Mouse (Mus musculus) embryo, embryonic 11 days (tissue): ENCODE results near the gene Rsph10b.

ENCODE experiments used
- DNase-seq: peaks from one replicate; pipeline ENCODE4 v3.0.0-alpha.2; 2015

Gene Rsph10b

DNA sequence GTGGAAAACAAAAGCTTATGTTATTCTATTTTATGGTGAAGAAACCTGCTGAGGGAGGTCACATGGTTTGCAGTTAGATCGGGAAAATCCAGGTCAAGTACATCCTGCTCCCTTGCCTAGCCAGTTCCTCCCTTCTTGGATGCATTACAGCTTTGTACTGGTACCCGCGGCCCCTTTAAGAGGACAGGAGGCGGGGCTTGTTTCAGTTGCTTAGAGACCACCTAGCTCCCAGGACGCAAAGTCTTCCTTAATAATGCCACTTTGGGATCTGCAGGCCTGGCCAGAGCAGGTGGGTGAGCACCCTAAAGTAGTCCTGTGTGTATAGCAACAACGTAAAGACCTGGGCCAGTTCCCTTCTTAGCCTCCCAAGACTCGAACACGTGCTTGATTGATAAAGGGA, at the start of gene Rsph10b:
Gene Rsph10b, plus strand, starts transcription at position 205 of the 400 bp plus-strand sequence.
- DNase-seq = peak; percentile 41

DNA sequence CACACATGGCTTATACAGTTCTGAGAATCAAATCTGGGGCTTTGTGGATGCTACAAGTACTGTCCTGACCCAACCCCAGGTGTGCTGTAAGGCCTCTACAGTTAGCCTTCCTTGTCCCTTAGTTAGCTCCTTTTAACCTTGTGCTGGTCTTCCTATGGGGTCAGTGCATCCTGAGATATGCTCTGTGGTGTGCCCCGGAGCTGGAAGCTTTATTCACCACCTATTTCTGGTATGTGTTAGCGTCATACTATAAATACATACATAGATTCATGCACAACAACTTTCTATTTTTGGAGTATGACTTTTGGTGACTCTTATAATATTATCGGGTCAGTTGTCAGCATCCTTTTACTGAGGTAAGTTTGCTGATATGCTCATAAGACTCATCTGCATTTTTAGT, 47.6 kb upstream of the Rsph10b start:
- DNase-seq = no peak

DNA sequence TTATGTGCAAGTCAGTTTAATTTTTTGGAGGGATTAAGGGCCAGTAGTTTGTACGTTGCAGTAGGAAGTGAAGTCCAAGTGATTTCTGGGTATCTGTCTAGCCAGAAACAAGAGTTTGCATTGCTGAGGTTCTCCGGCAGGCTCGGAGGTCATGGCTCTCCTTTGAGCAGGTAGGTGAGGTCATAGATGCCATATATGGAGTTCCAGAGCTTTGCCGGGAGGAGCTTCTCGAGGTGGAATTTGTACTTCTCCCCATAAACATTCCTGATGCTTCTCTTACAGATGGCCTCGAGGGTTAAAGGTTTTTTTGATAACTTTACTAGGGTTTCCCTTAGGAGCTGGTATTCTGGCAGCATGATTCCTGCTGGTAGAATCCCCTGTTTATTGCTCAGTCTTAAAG, 42.1 kb upstream of the Rsph10b start:
- DNase-seq = no peak

DNA sequence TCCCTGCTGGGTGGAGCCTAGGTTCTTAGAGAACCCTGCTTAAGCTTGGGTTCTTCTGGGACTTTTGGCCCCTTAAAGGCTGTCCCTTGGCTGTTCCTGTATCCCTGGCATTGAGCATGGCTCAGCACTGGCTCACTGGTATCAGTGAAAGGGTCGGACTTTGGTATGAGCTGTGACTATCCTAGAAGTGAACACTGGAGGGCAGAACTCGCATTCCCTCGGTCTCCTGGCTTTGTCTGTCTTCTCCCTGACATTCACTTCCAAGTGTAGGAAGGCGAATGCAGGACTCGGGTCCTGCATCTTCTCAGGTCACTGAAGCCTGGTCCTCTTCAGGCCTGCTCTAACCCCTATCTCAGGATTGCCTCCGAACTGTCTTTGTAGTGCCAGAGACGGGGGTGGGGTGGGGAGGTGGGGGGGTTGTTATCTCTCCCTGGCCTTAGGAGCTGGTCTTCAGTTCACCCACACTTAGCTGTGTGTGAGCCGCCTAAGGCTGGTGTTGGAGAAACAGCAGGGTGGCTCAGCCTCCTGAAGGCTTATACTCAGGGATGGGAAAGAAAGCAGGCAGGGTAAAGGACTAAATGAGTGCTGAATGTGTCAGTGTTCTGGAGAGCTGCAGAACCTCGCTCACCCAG, 40.5 kb upstream of the Rsph10b start:
- no peak for DNase-seq

DNA sequence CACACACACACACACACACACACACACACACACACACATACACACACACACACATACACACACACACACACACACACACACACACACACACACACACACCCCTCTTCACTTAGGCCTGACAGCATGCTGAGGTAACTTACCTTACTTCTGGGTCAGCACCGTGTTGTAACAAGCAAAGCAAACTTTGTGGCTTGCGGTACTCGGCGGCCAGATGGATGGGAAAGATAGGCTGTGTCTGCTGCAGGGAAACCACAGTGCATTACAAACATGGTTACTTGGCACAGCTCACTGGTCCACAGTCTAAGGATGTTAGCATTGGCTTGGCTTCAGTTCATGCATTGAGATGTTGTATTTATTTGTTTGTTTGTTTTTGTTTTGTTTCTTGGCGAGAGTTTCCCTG, 39.4 kb upstream of the Rsph10b start:
- no peak for DNase-seq

DNA sequence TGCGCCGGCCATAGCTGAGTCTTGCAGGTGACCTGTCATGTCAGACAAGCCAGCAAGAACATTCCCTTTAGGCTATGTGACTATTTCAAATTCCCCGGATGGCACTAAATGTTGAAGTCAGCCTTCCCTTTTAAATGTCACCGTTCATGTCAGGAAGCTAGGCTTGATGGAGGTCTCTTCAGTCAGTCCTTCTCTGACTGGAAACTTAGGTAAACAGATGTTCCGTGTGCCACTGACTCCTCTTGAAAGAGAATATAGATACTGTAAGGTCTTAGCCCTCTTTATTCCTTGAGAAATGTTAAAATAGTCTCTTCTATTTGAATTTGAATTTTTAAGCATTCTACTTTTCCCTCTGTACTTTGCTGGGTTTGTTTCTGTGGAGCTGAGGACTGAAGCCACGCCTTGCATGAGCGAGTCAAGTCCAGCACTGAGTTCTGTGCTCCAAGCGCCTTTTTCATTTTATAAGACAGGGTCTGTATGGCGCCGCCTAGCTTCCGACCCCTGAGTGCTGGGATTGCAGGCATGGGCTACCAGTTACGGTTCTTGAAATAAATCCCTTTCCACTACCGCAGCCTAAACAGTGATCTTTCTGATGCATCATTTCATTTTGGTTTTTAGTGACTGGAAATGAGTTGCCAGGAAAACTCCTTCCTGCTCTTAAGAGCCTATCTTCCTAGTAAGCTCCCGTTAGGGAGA, 35.1 kb upstream of the Rsph10b start, which contains the start of gene Ankrd61:
Gene Ankrd61, minus strand, starts transcription at position 51 of the 696 bp plus-strand sequence.
- DNase-seq = no peak

DNA sequence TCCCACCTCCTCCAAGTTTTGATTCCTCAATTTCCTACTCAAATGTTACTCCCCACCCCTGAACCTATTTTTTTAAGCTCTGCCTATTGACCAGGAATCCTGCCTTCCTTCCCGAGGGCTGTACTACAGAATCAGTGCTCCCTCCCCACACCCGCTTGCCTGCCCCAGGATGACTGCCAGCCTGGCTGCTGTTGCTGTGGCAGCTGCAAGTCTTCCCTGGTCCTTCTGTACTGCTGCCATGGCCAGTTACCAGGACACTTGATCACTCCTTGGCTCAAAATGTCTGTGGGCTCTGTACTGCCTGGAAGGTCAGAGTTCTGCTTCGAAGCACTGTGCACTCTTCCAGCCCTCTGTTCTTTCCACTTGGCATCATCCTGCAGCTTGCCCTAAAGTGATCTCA, 30.7 kb upstream of the Rsph10b start:
- DNase-seq = no peak

DNA sequence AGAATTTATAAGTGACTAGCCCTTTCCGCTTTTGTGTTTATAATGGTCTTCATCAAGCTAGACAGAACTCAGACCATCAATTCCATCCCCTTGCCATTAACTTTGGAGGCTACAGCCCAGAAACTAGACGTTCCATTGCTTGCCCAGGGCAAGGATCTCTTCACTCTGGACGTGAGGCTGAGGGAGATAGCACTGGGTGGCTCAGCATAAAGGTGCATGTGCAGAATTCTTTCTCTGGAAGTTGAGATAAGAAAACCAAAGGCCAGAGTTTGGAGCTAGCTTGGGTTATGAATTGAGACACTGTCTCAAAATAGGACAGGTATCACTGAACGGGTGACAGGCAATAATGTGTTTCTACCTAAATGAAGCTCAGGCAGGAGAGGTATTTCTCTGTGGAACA, 29.0 kb upstream of the Rsph10b start:
- DNase-seq = no peak

DNA sequence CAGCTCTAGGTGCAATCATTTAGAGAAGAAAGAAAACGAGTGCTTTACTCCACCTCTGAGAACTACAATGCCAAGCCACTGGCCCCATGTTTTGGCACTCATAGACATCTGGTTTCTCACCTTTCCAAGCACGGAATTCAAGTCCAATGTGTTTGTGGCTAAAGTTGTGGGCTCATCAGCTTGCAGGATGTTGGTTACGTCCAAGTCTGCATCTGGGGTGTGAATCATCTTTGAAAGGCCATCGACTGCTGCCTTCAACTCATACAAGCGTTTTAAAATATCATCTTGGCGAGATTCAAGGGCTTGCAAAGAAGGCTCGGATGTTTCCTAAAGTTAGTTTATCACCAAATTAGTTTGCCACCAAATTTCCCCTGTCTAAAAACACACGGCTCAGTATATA, 26.4 kb upstream of the Rsph10b start:
- no peak for DNase-seq

DNA sequence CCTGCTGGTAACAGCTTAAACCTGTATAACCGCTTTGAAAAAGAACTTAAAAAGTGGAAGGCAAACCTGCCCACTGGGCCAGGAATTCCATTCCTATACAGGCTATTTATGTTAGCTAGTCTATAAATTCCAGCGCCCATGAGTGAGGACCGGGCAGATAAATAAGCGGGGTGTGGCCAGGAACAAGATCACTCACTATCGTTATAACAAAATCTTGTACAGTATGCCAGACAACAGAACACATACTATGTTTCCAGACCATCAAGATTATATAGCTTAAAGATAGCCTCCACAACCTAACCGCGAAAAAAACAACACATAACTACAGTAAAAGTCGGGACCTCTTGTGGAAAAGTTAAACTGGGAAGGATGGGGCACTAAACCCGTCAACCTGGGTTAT, 23.9 kb upstream of the Rsph10b start:
- peak; percentile 9 for DNase-seq

DNA sequence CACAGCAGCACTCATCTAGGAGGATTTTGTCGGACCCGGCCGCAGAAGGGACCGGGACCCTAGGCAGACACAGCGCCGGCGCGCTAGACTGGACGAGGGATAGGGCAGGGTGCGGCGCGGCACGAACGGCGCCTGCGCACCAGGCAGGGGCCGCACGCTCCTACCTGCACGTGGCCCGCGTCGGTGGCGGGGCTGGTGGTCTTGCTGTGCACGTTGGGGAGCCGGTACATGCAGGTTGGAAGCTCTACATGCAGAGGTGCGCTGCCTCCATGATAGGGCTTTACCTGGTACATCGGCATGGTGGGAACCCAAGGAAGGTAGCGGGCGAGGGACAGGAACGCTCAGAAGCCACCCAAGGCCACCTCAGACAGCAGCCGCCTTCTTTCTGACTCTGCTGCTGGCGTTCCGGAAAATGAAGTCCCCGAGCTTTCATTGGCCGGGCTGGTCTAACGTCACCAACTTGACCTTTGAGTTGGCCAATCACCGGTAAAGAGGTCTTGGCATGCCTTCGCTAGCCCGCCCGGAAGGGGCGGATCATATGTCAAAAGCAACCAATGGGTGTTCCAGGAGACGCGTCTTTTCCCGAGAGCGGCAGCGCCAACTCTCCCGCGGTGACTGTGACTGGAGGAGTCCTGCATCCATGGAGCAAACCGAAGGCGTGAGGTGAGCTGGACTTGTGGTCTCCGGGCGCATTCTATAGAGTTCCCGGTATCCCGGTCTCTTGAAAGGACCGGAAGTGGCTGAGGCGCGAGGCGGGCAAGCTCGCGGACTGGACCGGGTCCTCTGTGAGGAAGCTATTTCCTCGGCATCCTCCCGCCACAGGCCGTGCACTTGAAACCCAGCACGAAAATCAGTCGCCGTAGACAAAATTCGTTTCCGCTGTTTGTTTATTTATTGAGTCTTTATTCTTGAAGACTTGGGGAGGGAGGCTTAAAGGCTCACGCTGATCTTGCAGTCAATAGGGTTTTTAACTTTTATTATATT, 23.1 kb upstream of the Rsph10b start, which contains the start of the genes Aimp2 and Pms2:
Gene Aimp2, minus strand, starts transcription at position 431 of the 984 bp plus-strand sequence.
Gene Pms2, plus strand, starts transcription at position 548 of the 984 bp plus-strand sequence.
- DNase-seq = peak; percentile 99

DNA sequence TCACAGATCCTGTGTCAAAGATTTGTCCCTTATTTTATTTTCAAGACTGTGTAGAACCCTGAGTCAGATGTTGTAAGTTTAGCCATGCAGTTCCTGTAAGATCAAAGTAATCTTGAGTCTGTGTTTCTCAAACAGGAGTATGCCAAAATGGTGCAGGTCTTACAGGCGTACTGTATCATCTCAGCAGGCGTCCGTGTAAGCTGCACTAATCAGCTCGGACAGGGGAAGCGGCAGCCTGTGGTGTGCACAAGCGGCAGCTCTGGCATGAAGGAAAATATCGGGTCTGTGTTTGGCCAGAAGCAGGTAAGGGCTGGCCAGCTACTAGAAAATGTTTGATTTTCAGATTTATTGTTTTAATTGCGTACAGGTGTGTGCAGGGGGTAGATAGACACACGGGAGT, 16.6 kb upstream of the Rsph10b start:
- no peak for DNase-seq

DNA sequence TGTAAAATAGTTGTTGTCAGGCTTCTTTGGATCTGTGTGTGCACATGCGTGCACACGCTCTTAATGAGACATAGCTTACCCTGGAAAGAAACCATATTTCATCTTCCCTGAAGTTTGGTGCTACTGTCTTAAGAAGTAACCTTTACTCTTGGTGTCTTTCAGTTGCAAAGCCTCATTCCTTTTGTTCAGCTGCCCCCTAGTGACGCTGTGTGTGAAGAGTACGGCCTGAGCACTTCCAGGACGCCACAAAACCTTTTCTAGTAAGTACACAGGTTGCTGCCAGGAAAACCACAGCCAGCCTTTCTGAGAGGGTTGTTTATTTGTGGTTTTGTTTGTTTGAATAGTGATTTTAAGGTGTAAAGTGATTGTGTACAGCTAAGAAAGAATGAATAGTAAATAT, 15.4 kb upstream of the Rsph10b start:
- peak; percentile 46 for DNase-seq

DNA sequence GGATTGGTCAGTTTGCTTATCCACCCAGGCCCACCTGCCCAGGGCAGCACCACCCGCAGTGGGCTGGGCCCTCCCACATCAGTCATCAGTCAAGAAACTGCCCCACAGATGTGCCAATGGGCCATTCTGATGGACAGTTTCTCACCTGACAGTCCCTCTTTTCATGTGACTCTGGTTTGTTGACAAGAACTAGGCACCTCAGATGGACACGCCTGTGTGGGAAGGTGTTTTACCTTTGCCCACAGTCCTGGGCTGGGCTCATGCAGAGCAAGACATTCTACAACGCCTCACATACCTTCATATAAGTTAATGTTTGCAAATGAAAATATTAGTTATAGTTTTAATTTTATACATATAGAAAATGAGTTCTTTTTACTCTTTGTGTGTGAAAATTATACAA, 14.7 kb upstream of the Rsph10b start:
- DNase-seq = no peak

DNA sequence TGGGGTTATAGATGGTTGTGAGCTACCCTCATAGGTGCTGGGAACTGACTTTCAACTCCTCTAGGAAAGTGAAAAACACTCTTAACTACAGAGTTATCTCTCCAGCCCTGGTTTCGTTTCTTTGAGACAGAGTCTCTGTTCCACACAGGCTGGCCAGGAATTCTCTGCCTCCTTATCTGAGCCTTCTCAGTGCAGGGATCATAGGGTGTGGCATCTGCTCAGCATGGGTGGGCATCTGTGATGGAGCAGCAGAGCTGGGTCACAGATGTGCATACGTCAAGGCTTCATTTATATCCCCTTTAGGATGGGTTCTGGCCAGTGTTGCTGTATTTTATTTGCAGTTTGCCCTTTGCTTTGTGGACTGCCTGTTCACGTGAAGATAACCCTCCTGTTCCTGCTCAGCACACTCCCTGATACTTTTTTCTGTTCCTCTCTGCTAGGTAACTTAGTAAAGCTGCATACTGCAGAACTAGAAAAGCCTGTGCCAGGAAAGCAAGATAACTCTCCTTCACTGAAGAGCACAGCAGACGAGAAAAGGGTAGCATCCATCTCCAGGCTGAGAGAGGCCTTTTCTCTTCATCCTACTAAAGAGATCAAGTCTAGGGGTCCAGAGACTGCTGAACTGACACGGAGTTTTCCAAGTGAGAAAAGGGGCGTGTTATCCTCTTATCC, 7.9 kb upstream of the Rsph10b start:
- no peak for DNase-seq

DNA sequence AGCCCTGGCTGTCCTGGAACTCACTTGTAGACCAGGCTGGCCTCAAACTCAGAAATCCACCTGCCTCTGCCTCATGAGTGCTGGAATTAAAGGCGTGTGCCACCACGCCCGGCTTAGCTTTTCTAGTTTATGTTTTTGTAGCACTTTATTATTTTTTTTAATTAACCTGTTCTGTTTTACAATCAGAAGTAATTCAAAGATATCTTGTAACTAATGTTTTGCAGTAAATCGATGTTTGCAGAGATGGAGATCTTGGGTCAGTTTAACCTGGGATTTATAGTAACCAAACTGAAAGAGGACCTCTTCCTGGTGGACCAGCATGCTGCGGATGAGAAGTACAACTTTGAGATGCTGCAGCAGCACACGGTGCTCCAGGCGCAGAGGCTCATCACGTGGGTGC, 5.0 kb upstream of the Rsph10b start, which contains the start of gene Gm42421:
Gene Gm42421, plus strand, starts transcription at position 301 of the 400 bp plus-strand sequence.
- DNase-seq = no peak

DNA sequence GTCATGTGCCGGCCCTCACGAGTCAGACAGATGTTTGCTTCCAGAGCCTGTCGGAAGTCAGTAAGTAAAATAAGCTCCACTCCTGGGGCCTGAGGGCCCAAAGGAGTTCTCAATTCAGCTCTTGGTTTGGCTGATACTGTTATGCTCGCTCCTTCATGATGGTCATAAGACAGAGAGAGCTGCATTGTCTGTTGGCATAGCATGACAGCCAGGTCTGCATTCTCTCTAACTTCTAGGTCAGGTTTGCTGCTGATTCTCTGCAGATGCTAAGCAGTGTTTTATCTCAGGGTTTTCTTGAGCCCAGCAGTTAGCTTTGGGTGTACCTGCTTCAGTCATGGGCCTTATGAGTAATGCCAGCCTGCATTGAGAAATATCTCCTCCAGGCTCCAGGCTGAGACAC, 3.5 kb upstream of the Rsph10b start:
- DNase-seq = no peak

DNA sequence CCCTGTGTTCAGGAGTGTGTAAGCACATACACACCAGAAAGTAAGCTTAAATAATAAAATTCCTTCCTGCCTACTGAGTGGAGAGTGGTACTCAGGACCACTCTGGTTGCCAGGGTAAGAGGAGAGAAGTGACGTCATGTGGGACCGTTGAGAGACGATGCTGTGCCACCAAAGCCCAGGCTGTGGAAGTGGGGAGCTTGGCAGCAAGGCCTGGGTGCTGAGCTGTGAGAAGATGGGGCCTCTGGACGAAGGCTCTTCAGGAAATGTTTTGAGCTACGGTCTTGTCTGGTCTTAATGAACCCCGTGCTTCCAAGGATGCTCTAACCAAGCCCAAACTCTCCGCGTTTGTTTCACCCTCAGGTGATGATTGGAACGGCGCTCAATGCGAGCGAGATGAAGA, 2.2 kb upstream of the Rsph10b start:
- DNase-seq = no peak

DNA sequence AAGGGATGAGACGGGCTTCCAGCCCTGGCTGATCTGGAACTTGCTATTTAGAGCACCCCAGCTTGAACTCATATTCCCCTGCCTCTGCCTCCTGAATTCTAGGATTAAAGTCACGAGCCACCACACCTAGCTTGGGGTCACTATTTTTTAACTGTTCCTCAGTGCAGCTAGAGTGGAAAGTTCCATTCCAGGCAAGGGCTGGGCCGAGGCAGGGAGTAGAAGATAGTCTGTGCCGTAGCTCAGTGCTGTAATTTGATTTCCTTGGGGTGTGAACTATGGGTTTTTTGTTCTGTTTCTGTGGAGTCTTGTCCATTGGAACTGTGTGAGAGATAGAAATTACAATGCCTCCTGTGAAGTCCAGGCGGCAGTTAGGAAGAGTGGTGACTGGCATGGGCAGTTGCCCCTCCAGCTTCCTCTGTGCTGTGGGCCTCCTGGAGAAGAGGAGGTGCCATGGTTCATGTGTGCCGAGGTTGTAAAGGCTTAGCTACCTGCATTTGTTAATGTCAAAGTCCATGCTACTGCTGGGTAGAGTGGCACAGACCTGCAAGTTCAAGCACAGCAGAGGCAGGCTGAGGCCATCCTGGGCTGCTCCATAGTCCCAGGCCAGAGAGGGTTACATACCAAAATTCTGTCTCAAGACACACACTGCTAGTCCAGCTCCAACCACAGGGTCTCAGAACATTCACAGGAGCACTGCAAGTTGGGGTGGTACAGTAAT, 813 bp upstream of the Rsph10b start:
- DNase-seq = no peak

DNA sequence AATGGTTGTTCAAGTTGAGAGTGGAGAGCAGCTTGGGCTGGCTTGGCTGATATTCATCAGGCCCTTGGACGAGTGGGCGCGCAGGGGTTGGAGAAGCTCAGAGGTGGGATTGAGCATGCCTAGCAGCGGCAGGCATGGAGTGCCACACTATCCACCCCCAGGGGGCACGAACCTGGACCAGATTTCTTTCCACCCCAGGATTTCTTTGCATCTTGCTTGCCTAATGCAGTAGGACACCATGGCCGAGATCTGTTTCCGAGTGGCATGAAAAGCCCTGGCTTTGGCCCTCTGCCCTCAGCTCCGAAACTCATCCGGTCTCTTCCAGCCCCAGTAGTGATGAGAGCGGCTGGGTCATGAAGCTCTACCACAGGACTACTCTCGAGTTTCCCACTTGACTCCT, 579 bp downstream of the Rsph10b start:
- DNase-seq = no peak

DNA sequence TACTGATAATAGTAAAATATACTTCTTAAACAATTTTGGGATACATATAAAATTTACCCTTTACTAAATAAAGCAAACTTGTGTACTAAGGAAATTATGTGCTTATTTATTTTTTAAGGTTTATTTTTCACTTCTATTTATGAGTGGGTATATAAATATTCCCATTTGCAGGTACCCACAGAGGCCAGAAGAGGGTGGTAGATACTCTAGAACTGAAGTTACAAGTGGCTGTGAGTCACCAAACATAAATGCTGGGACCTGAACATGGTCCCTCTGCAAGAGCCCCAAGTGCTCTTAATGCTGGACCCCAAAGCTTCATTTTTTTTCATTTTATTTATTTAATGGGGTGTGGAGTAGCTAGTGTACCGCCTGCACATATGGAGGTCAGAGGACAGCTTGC, 1.0 kb downstream of the Rsph10b start:
- DNase-seq = no peak

DNA sequence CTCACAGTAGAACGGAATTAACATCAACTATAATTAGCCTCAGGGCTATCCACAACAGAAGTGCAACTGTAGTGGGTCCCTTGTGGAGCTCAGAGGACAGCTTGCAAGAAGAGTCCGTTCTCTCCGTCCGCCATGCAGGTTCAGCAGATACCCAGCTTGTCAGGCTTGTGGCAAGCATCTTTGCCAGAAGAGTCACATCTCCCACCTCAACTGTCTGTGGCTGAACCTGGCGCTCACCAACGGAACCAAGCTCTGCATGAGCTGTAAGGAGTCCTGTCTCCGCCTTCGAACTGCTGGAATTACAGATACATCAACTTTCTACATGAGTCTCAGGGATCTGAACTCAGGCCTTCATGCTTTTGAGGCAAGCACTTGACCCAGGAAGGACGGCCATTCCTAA, 3.3 kb downstream of the Rsph10b start:
- no peak for DNase-seq
